Mouse (Mus musculus) lung, embryonic 14.5 days (tissue): ENCODE measurements around the gene Six1. TPM values are rescaled to one million over a fixed set of nuclear protein-coding genes. Genes with fewer than 3 reads are reported as not detected.
A peak's percentile ranks its signal among the peaks of the same experiment; 100 is the strongest.

Experiments
- ATAC-seq: fragments of 200-750 bp; cut with Nextera tagmentation; 2 replicates; pipeline ENCODE4 v1.8.0; 2017; ENCODE audit warnings: mild to moderate bottlenecking, moderate TSS enrichment, moderate library complexity; ENCODE audit not compliant: insufficient read depth
- DNase-seq: peaks from one replicate; pipeline ENCODE4 v3.0.0-alpha.2; 2015
- H3K27ac ChIP-seq: fragments of 300-500 bp; sonication (generic); 2 replicates; pipeline ENCODE4 v1.5.1; 2014; ENCODE audit warnings: low read depth, mild to moderate bottlenecking, moderate library complexity
- H3K27me3 ChIP-seq: fragments of 300-500 bp; sonication (generic); 2 replicates; pipeline ENCODE4 v1.6.1; 2014; ENCODE audit warnings: low read length, control low read depth; ENCODE audit not compliant: insufficient read depth
- H3K36me3 ChIP-seq: fragments of 300-500 bp; sonication (generic); 2 replicates; pipeline ENCODE4 v1.6.1; 2014; ENCODE audit warnings: control low read depth; ENCODE audit not compliant: insufficient read depth
- H3K4me1 ChIP-seq: fragments of 300-500 bp; sonication (generic); 2 replicates; pipeline ENCODE4 v1.6.1; 2014; ENCODE audit warnings: antibody characterized with exemption, control low read depth; ENCODE audit not compliant: insufficient read depth
- H3K4me2 ChIP-seq: fragments of 300-500 bp; sonication (generic); 2 replicates; pipeline ENCODE4 v1.6.1; 2014; ENCODE audit warnings: mild to moderate bottlenecking
- H3K4me3 ChIP-seq: fragments of 300-500 bp; sonication (generic); 2 replicates; pipeline ENCODE4 v1.5.1; 2014; ENCODE audit warnings: low read depth, low read length
- H3K9ac ChIP-seq: fragments of 300-500 bp; sonication (generic); 2 replicates; pipeline ENCODE4 v1.6.1; 2014
- H3K9me3 ChIP-seq: fragments of 300-500 bp; sonication (generic); 2 replicates; pipeline ENCODE4 v1.6.1; 2016; ENCODE audit warnings: low read depth, low read length, control low read depth
- CTCF ChIP-seq: IDR thresholded peaks from 2 replicates; pipeline ENCODE4 v1.5.1; 2016; ENCODE audit warnings: antibody characterized with exemption, low read depth
- WGBS: fragments of 180-500 bp; shearing (Covaris S2); extraction: QIAGEN DNeasy Blood & Tissue Kit; methylation state at CpG from one replicate; pipeline ENCODE4 v1.1.7; 2014; 5-methylcytosine and 5-hydroxymethylcytosine counted together
- polyA plus RNA-seq: library from polyadenylated mRNA; unstranded; fragments of >200 nt; fragmentation: Nextera tagmentation; extraction: Ambion mirVana; gene quantifications from 2 replicates; pipeline ENCODE4 v1.2.1, GENCODE M21; 2014

Six1 gene
- polyA plus RNA-seq, 1 experiment from 2014 or later = 0.45 TPM

GRCm38 (mm10) chr12:73031315-73031714 lies 22.4 kb downstream of the Six1 start:
- TF ChIP-seq CTCF = no peak
- DNase-seq (no peak), ATAC-seq (no peak)
- Histone ChIP-seq H3K4me3 (no peak overlapping the region), H3K9me3 (no peaks in the 10 kb centered on the region), H3K4me1 (no peaks in the 10 kb centered on the region), H3K27me3 (peaks cover 41% of the 10 kb centered on the region), H3K4me2 (no peak overlapping the region), H3K36me3 (no peaks in the 10 kb centered on the region), H3K27ac (no peak overlapping the region), H3K9ac (no peak overlapping the region)
- 60% methylated on average over 4 of the region's 4 CpGs for WGBS

DNA sequence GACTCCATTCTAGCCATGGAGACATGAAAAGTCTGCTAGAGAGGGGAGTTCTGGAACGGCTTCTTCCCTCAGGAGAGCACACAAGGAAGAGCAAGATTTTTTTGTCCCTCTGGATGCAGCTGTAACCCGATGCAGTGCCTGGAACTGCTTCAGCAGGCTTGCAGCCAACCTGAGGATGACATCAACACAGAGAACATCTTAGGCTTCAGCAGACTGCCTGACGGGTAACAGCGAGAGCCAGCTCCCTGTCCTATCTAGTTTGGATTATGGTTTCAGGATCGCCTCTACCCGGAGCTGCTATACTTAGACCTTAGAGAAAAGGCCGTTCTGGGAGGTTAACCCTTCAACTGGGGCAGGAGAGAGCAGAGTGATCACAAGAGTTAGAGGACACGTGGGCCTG lies 28.2 kb downstream of the Six1 start:
- DNase-seq (peak; percentile 59), ATAC-seq (peak; percentile 62; the same call in 1 of the 2 replicates)
- H3K4me1 ChIP-seq = no peaks in the 10 kb centered on the region
- no peak overlapping the region for H3K4me2 ChIP-seq
- H3K9me3 ChIP-seq = no peaks in the 10 kb centered on the region
- H3K27me3 ChIP-seq = no peaks in the 10 kb centered on the region
- H3K9ac ChIP-seq = no peak overlapping the region
- H3K36me3 ChIP-seq = no peaks in the 10 kb centered on the region
- WGBS = 48% methylated on average over 8 of the region's 8 CpGs
- TF ChIP-seq CTCF = no peak
- H3K27ac ChIP-seq = no peak overlapping the region
- no peak overlapping the region for H3K4me3 ChIP-seq

GRCm38 (mm10) chr12:73020941-73021340 lies 32.7 kb downstream of the Six1 start:
- H3K4me1 ChIP-seq = no peaks in the 10 kb centered on the region
- no peak overlapping the region for H3K9ac ChIP-seq
- H3K9me3 ChIP-seq = no peaks in the 10 kb centered on the region
- no peak overlapping the region for H3K27ac ChIP-seq
- no peaks in the 10 kb centered on the region for H3K27me3 ChIP-seq
- WGBS = 6% methylated on average over 4 of the region's 4 CpGs
- peak; percentile 86 for TF ChIP-seq CTCF
- DNase-seq (peak; percentile 87), ATAC-seq (0 out of 2 replicates have a peak, but pooled peaks have one; percentile 44)
- no peak overlapping the region for H3K4me2 ChIP-seq
- H3K4me3 ChIP-seq = no peak overlapping the region
- H3K36me3 ChIP-seq = no peaks in the 10 kb centered on the region

DNA sequence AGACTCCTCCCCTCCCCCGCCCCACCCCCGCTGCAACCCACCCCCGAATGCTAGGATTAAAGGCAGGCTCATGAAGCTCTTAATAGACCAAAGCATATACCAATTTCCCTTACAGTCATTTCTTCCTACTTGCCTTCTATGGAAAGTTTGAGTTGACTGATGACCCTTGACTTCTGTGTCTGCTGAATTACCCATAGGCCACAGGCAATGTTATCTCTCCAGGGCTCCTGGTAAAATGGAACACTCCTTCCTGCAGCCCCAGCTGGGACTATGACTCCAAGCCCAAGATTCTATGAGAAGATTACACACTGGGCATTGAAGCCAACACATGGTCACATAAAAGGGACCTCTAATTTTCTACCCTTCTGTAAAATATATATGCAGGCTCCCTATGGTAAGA lies 33.3 kb downstream of the Six1 start:
- no peak for ATAC-seq
- Histone ChIP-seq H3K4me3 (no peak overlapping the region), H3K4me1 (no peaks in the 10 kb centered on the region), H3K9me3 (no peaks in the 10 kb centered on the region), H3K27ac (no peak overlapping the region), H3K9ac (no peak overlapping the region), H3K27me3 (no peaks in the 10 kb centered on the region), H3K4me2 (no peak overlapping the region), H3K36me3 (no peaks in the 10 kb centered on the region)
- DNase-seq = no peak
- WGBS = 42% methylated on average over 3 of the region's 3 CpGs
- no peak for TF ChIP-seq CTCF

GRCm38 (mm10) chr12:73018838-73019237 lies 34.8 kb downstream of the Six1 start:
- no peak overlapping the region for H3K4me3 ChIP-seq
- no peak for ATAC-seq
- WGBS = 68% methylated on average over 4 of the region's 4 CpGs

GRCm38 (mm10) chr12:73016171-73016570 lies 37.5 kb downstream of the Six1 start:
- H3K4me3 ChIP-seq = no peak overlapping the region
- no peak overlapping the region for H3K4me2 ChIP-seq
- H3K27me3 ChIP-seq = no peaks in the 10 kb centered on the region
- no peak for TF ChIP-seq CTCF
- H3K9me3 ChIP-seq = no peaks in the 10 kb centered on the region
- WGBS = 80% methylated on average over 4 of the region's 4 CpGs
- no peak overlapping the region for H3K27ac ChIP-seq
- no peak for DNase-seq
- H3K9ac ChIP-seq = no peak overlapping the region
- no peak for ATAC-seq
- H3K36me3 ChIP-seq = no peaks in the 10 kb centered on the region
- no peaks in the 10 kb centered on the region for H3K4me1 ChIP-seq

More at GRCm38 (mm10) chr12:73018838-73019237, 34.8 kb downstream of the Six1 start:
- TF ChIP-seq CTCF = no peak
- DNase-seq = no peak
- no peaks in the 10 kb centered on the region for H3K9me3 ChIP-seq
- no peak overlapping the region for H3K4me2 ChIP-seq
- no peaks in the 10 kb centered on the region for H3K27me3 ChIP-seq
- H3K4me1 ChIP-seq = no peaks in the 10 kb centered on the region
- no peak overlapping the region for H3K9ac ChIP-seq
- no peak overlapping the region for H3K27ac ChIP-seq
- no peaks in the 10 kb centered on the region for H3K36me3 ChIP-seq

- Histone ChIP-seq H3K4me3 (no peak overlapping the region), H3K27ac (no peak overlapping the region), H3K4me1 (no peaks in the 10 kb centered on the region), H3K4me2 (no peak overlapping the region), H3K27me3 (no peaks in the 10 kb centered on the region), H3K36me3 (no peaks in the 10 kb centered on the region), H3K9ac (no peak overlapping the region), H3K9me3 (no peaks in the 10 kb centered on the region)
- ATAC-seq (peak; percentile 62; the same call in 1 of the 2 replicates), DNase-seq (no peak)
- no peak for TF ChIP-seq CTCF
- WGBS = 52% methylated on average over 4 of the region's 4 CpGs
Measured at GRCm38 (mm10) chr12:73014311-73014710, 39.4 kb downstream of the Six1 start.

DNA sequence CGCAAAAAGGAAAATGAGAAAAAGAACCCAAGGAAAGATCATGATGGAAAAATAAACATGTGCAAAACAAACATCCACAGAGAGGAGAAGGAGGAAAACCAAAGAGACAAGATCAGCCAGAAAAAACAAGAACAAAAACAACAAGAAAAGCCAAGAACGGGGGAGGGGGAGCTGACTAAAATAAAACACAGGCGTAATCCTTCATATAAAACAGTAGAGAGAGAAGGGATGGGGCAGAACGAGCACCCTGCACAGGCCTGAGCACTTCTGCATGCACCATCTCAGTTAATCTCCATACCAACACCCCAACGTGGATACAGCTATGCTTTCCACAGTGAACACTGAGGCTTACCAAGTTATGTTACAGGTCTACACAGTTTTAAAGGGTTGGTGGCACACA lies 40.9 kb downstream of the Six1 start:
- Histone ChIP-seq H3K9me3 (no peaks in the 10 kb centered on the region), H3K4me1 (no peaks in the 10 kb centered on the region), H3K27ac (peak overlapping the region; percentile 3; the same call in 1 of the 2 replicates), H3K36me3 (no peaks in the 10 kb centered on the region), H3K9ac (no peak overlapping the region), H3K27me3 (no peaks in the 10 kb centered on the region), H3K4me3 (no peak overlapping the region), H3K4me2 (no peak overlapping the region; the same call in 1 of the 2 replicates)
- no peak for TF ChIP-seq CTCF
- DNase-seq = no peak
- no peak for ATAC-seq
- 42% methylated on average over 5 of the region's 5 CpGs for WGBS
